Mouse (Mus musculus) left cerebral cortex, postnatal 10 days (tissue): ENCODE measurements around the gene Fkbp11. TPM values are rescaled to one million over a fixed set of nuclear protein-coding genes. Genes with fewer than 3 reads are reported as not detected.

ENCODE experiments used
- DNase-seq, 2 experiments: peaks; one replicate each; pipeline ENCODE4 v3.0.0; 2021 to 2022; ENCODE audit warnings: low spot score in 2 of 2, mixed read lengths in 1 of 2; ENCODE audit errors: extremely low spot score in 1 of 2
- intact Hi-C: fragments of 180-260 bp; cut with DNase I; formaldehyde crosslinking; loops from one replicate; pipeline ENCODE4 v1.15.1; 2025
- total RNA-seq, 2 experiments: library from RNA; stranded (reverse); gene quantifications; 2 replicates each; pipeline ENCODE4 v1.2.3; 2021

The Fkbp11 gene
- 1 to 10 TPM; 2.2 TPM for total RNA-seq

DNA sequence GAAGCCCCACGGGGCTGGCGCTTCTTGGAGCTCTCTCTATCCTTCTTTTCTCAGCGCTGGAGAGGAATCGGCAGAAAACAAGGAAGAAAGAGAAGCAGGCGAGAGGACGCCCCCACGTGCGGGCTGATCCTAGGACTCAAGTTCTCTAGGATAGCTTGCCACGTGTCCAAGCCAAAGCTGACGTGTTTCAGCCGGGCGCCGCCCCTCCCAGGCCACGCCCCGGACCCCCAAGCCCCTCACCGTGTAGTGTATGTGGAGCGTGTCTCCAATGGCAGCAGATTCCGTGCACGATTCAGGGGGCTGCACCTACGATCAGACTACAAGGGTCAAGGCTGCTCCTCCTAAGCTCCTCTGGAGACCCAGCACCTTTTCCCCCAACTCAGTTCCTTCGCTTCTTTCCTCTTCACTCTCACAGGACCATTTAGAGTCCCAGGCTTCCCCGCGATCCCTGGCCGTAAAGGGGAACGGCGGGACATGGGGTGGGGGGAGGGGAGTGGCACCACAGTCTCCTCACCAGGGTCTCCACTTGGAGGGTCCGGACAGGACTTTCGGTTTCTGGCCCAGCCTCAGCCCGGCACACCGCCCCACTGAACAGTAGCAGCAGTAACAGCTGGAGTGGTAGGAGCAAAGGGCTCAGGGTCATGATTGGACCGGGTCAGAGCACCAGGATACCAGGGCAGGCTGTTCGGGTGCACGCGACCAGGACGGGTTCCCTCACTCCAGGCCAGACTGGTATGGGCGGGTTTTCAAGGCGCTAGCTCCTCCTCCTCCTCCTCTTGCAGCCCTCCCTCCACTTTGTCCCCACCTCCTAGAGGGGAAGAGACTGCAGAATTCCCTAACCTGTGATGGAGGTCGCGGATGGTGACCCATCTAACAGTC, at the start of gene Fkbp11:
Gene Fkbp11, minus strand, starts transcription at position 756 of the 879 bp plus-strand sequence.
- DNase-seq, result peak in 1 of 2 experiments; percentile 69
- intact Hi-C loops, result no loop called here

DNA sequence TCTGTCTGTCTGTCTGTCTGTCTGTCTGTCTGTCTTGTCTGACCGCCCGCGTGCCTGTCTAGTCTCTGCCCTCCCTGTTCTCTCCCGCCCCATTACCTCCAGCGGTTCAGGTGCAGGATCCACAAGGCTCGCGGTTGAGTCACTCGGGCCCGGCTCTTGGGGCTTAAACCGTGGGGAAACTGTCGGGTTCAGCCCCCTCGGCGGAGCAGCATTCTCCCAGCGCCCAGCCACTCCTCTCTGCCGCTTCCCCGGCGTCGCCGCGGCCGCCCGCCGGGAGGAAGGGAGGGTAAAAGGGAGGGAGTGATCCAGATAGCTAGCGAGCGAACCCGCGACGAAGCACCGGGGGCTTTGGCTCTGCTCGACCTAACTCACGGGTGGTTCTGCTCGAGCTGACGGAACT, 49.8 kb upstream of the Fkbp11 start, which contains the start of gene Wnt10b:
Gene Wnt10b, minus strand, starts transcription at position 389 of the 400 bp plus-strand sequence.
- intact Hi-C loops, result no loop called here
- DNase-seq, result no peak

DNA sequence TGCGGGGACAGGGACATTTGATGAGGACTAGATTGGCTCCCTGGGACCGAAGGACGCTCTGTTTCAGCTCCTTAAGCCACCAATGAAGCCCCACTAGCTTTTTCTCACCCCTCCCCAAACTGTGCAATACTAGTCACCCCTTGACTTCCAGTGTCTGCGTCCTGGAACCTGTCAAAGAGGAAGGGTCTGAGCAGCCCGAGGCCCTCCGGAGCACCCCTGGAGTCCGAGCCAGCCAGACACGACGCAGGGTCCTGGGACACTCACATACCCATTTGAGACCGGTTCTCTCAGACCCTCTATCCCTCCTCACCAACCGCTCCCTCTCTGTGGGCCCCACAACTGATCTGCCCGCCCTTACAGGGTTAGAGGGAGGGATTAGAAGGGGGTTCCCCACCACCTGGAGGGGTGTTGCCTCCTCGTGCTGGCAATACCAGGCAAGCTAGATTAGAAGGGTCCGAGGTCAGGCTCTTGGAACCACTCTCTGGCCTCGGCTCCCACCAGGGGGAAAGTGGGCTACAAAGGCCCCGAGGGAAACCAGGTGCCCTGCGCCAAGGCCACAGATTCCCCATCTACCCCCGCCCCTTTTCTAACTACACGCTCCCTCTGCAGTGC, 49.1 kb upstream of the Fkbp11 start:
- intact Hi-C loops, result no loop called here
- no peak for DNase-seq

DNA sequence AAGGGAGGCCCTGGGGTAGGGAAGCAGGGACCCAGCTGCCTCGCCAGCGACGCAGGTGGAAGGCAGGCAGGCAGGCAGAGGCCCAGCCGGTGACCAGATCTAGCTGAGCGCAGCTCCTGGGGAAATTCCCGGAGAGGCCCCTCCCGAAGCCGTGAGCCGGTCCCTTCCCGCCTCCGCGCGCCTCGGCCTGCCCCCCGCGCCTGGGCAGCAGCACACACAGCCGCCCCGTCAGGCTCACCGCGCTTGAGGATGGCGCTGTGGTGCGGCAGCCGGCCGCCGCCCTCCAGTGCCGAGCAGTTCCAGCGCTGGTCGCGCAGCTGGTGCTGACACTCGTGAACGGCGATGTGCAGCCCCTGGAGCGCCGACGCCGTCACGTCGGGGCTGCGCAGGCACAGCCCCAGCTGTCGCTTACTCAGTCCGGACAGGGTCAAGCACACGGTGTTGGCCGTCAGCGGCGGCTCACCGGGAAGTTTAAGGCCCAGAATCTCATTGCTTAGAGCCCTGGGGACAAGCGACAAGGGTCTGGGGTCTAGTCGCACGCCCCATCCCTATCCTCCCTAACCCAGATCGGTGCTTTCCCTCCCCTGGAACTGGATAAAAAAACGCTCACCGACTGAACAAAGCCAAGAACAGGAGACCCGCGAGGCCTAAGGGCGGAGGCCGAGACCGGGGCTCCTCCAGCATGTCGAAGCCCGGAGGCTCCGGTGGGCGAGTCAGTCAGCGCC, 48.4 kb upstream of the Fkbp11 start:
- intact Hi-C loops, result no loop called here
- peak in 1 of 2 experiments; percentile 47 for DNase-seq

DNA sequence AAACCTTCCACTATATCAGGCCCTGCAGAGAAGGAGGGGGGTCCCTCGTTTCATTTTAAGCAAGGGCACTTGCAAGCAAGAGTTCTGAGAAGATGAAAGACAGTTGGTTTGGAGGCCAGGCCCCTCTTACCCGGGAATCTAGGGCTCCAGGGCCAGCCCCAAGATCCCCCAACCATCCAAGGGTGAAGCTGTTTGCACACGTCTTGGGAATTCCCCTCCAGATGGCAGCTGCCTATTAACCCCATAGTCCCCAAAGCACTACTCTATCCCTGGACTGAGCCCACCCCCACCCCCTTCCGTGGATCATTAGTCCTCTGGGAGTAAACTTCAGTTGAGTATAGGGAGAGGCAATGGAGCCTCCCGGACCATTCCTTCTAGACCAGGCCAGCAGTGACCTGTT, 47.5 kb upstream of the Fkbp11 start:
- intact Hi-C loops, result no loop called here
- no peak for DNase-seq

DNA sequence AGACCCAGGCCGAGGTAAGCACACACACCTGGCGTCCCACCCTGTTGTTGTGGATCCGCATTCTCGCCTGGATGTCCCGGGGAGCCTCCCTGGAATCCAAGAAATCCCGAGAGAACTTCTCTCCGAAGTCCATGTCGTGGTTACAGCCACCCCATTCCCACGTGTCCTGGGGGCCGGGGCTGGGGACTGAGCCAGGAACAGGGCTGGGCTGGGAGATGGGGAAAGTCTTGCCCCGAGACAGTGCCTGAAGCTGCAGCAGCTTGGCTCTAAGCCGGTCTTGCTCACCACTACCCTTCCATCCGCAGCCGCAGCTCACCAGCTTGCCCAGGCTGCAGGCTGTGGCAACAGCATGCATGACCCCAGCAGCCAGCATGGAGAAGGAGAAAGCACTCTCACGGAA, 46.1 kb upstream of the Fkbp11 start:
- no peak for DNase-seq
- intact Hi-C loops, result no loop called here

DNA sequence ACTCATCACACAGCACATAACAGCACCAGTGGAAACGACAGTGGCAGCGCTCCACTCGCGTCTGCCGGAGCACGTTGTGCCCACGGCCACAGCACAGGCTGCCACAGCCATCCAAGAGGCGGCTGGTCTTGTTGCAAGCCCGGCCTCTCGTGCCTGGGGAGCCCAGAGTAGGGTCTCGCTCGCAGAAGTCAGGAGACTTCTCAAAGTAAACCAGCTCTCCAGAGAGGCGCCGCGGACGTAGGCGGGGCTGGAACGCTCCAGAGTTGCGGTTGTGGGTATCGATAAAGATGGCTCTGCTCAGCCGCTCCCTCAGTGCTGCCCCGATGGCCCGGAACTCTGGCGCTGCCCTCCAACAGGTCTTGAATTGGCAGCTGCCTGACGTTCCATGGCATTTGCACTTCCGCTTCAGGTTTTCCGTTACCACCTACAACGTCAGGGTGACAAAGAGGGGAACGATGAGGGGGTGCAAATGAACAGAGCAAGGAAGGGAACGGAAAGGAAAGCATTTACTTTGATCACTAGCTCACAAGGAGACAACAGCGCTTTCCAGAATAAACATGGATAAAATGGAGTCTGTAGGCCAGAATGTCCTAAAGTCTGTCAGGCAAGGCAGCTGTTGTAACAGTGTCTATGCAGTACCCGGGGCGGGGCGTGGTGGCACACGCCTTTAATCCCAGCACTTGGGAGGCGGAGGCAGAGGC, 44.7 kb upstream of the Fkbp11 start:
- DNase-seq, result peak in 1 of 2 experiments; percentile 38
- intact Hi-C loops, result no loop called here

DNA sequence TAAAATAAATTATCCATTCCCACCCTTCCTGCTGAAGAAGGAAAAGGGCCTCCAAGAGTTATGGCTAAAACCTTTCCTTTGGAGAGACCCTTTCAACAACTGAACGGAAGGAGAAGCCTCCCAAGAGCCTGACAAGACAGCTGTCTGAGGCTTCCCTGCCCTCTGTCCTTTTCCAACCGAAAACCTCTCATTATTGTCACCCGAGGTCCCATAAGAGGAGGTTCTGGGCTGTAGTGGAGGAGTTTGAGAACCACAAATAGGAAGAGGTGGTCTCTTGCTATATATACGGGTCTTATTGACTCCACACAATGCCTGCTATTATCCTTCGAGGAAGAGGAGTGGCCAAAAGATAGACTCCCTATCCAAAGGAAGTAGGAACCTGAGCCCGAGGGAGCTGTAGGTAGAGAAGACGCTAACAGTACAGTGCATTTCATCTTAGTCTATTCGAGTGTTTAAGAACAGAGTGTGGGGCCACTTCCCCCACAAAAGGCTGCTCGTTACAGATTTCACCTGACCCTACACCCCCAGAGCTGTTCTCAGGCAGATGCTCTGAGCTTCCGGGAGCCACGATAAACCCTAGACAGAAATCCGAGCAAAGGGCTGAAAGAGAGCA, 43.9 kb upstream of the Fkbp11 start:
- no peak for DNase-seq
- intact Hi-C loops, result no loop called here

DNA sequence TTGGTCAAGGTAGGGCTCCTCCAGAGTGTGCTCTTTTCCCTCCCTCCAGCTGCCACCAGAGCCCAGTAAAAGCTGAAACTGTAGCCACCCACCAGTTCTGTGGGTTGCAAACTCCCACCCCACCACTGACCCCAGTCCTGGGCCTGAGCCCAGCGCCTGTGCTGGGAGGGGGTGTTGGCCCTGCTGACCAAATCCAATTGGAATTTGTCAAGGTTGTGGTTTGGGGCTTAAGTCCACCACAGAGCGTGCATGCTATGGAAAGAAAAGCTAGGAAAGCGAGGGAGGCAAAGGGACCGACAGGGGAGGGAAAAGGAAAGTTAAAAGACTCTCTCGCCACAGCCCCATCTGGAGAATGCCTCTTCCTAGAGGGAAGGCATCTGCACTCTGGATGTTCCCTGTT, 40.3 kb upstream of the Fkbp11 start:
- intact Hi-C loops, result no loop called here
- DNase-seq, result no peak

DNA sequence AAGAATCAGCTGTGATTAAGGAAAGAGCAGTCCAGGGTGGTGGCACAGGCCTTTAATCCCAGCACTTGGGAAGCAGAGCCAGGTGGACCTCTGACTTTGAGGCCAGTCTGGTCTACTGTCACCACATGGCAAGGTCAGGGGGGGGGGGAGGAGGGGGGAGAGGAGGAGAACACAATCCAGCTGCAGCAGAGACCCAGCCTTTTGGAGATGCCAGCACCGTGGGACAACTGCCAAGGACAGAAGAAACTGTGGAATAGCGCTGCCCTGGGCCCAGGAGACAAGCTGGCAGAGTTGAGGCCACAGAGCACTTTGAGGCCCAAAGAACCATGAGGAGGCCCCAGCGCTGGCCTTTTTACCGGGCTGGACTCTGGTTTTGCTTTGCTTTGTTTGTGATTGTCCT, 37.9 kb upstream of the Fkbp11 start:
- intact Hi-C loops, result no loop called here
- DNase-seq, result no peak

DNA sequence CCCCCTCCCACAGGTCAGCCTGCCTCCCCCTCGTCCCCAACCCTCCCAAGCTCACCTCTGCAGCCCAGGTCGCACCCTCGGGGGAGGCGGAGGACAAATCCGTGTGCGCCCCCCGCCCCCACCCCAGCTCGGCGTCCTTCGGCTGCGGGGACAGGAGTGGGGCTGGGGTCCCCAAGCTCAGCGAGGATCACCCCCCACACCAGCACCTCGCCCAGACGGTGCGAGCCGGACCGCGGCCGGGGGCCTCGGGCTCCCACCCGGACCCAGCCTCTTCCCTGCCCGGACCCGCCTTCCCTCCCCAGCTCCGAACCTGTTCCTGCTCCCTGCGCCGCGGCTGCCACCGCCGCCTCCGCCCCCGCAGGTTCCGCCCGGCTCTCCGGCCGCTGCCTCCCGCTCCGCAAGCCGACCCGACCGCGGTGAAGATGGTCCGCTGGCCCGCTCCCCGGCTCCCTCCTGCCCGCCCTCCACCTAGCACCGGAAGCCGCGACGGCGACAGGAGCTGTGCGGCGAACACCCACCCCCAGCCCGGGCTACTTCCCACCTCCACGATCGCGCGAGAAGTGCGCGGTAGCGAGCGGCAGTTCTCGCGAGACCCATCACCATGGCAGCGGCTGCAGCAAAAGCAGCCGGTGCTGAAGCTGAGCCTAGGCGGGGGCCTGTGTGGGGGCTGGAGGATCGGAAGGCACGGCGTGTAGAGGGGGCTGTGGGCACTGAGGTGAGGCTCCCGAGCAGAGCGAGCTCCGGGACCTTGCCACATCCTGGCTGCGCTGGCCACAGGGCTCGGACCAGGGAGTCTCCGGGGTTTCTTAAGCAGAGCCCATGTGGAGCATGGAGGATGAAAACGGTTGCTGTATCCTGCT, 34.9 kb upstream of the Fkbp11 start, which contains the start of gene Arf3:
Gene Arf3, minus strand, starts transcription at position 545 of the 860 bp plus-strand sequence.
- intact Hi-C loops, result no loop called here
- peak; percentile 95 to 98 for DNase-seq

DNA sequence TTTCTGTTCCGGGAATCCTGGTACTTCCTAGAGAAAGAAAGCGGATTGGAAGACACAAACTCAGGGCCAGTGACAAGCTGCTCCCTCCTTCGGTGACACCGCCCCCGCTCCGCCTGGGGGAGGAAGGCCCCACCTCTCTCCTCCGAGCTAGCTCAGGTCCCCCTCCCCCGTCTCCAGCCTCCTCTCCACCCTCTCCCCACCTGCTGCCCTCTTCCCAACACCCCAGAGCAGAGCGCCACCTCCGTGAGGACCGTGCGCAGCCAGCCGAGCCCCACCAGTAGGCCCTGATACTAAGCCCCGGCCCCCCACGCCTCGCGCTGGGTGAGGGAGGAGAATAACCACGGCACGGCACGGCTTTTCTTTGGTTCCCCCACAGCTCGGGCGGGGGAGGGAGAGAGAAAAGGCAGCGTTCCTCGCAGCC, 34.2 kb upstream of the Fkbp11 start:
- intact Hi-C loops, result no loop called here
- peak; percentile 56 to 91 for DNase-seq

DNA sequence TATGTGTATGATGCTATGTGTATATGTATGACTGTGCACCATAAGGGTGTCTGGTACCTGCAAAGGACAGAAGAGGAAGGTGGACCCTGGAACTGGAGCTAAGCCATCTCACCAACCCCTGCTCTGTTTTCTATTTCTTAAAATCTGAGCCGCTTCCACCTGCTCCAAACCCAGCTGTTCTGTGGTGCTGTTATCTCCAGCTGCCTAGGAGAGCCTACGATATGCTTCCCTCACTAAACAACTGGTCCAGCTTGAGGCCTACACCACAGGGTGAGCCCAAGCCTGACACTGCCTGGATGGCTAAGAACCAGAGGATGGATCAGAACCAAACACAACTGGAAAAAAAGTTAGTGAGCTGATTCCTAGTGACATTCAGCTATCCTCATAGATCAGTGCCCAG, 26.1 kb upstream of the Fkbp11 start:
- DNase-seq, result no peak
- intact Hi-C loops, result no loop called here

DNA sequence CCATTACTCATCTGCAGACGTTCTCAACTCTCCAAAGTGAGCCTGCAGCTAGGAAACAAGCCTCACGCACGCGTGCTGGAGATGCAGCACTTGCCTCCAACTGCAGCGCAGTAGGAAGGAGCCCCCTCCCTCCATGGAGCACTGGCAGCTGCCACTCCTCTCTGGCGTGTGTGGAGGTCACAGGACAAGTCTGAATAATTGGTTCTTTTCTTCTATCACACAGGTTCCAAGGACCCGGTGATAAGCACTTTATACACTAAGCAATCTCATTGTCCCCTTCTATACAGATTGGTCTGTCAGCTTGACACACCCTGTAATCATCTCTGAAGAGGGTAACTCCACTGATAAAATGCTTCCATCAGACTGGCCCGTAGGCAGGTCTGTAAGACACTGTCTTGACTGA, 25.0 kb upstream of the Fkbp11 start:
- intact Hi-C loops, result no loop called here
- no peak for DNase-seq

DNA sequence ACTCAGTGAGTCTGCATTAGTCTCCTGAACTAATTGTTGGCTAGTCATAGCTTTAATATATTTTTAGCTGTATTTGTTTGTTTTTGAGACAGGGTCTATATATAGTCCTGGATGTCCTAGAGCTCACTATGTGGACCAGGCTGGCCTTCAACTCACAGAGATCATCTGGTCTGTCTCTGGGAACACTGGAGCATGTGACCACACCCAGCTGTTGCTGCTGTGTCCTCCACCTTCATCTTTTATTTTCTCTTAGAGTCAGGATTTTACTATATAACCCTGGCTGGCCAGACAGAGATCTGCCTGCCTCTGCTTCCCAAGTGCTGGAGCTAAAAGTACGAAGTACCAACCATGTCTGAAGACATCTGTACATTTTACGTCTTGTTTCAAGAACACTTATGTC, 21.1 kb upstream of the Fkbp11 start:
- intact Hi-C loops, result no loop called here
- no peak for DNase-seq

DNA sequence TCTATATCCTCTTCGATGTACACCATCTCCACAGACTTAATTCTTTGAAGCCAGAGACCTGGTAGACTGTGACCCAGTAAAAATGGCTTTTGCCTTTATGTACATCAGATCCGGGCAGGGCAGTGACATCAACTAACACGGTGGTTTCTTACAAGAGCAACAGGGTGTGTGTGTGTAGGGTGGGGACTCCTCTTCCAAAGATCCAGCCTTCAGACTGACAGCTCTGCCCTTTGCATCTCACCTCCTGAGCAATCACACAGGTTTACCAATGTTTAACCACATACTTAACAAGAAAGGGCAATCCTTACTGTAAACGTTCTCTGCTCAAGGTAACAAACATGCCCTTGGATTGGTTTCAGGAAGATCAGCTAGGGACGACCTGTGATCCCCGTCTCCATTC, 19.3 kb upstream of the Fkbp11 start:
- intact Hi-C loops, result no loop called here

DNA sequence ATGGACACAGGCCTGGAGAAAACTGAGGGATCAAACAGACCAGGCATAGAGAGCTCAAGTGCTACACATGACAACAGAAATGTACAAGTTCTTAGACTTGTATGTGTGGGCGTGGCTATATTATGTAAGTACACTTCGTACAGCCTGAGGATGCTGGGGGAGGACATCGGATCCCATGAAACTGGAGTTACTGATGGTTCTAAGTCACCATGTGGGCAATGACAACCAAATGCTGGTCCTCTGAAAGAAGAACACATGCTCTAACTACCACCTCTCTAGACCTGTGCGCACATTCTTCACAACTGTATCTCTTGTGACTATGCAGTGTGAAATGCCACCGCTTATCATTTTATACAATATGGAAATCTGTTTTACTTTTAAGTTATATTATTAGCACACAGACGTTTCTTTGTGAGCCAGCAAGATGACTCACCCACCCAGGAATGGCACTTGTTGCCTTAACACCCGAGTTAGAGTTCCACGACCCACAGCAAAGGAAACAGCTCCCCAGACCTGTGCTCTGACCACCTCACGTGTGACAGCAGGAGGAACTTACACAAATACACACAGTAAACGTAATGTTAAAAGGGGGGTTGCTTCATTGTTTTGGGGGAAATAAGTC, 18.5 kb upstream of the Fkbp11 start:
- DNase-seq, result no peak
- intact Hi-C loops, result no loop called here

More for the DNA sequence above, 19.3 kb upstream of the Fkbp11 start:
- no peak for DNase-seq
